Mouse (Mus musculus): Measurements from ENCODE around the gene Wdr19.

DNA sequence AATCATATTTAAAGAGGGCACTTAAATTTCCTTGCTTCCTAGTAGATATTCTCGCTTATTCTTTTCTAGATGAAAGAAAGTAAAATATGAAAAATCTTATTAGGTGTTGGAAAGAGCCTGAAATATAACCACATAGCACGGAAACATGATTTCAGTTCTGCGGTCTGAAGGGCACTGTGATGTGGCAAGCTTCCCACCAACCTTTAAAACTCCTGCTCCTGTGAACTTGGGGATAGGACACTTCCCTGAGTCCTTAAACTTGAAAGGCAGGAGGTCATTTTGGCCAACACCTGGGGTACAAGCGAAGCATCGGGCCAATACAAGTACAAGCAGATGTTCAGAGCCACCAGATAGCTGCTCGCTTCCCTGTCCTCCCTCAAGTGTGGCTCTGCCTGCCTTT lies 49.8 kb upstream of the Wdr19 start:
- TF ChIP-seq GATA1 (IDR thresholded peaks at IDR 0.05; ENCODE audit: low read length) (no peak), TAL1 (IDR thresholded peaks at IDR 0.05; ENCODE audit: low read length) (no peak)

Data from erythroblast, embryonic 14.5 days (primary cell).